Mouse (Mus musculus) neural tube, embryonic 10.5 days (tissue): ENCODE data around the gene Large1.
"Not testable (repeated sequence)": the region's sequence is repeated elsewhere in the genome, so short reads cannot be mapped to it uniquely, and the experiment has no call there.

ENCODE experiments used
- DNase-seq: peaks from one replicate; pipeline ENCODE4 v3.0.0-alpha.2; 2017; ENCODE audit warnings: low spot score; ENCODE audit errors: extremely low spot score

Large1 gene

GRCm38 (mm10) chr8:73178434-73178833, 174.9 kb downstream of the Large1 start:
- DNase-seq = no peak

DNA sequence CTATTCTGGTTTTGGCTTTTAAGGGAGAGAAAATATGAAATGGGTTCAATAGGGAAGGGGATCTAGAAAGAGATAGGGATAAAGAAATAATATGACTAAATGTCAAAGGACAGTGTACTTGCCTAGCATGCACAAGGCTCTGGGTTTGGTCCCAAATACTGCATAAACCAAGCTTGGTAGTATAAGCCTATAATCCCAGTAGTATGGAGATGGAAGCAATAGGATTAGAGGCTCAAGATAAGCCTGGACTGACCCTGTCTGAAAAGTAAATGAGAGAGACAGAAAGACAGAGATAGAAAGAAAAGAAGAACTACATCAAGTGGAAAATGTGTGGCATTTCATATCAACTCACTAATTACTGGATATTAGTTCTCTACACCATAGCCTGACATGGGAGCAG, 180.7 kb downstream of the Large1 start:
- no peak for DNase-seq

GRCm38 (mm10) chr8:73161994-73162393, 191.3 kb downstream of the Large1 start:
- no peak for DNase-seq

GRCm38 (mm10) chr8:73161564-73161963, 191.8 kb downstream of the Large1 start:
- DNase-seq = no peak

DNA sequence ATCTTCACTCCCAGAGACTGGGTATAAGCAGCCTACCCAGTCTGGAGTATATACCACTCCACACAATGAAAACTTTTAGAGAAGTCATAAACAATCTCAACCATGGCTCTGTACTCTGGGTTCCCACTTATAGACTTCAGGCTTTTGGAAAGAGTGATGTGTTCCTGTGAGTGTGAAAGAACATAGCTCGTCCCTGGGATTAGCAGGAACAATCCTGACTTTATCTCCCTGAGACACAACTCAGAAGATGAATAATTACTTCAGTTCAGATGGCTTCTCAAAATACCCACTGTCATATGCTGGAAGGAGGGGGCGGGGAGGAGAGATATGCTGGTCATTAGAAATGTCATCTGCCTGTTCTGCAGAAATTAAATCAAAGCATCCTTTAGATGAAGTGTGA, 192.4 kb downstream of the Large1 start:
- DNase-seq = no peak

GRCm38 (mm10) chr8:73147236-73147635, 206.1 kb downstream of the Large1 start:
- no peak for DNase-seq

GRCm38 (mm10) chr8:73142660-73143395, 210.5 kb downstream of the Large1 start:
- DNase-seq = no peak

- no peak for DNase-seq
Measured at GRCm38 (mm10) chr8:73135397-73135796, 217.9 kb downstream of the Large1 start.

DNA sequence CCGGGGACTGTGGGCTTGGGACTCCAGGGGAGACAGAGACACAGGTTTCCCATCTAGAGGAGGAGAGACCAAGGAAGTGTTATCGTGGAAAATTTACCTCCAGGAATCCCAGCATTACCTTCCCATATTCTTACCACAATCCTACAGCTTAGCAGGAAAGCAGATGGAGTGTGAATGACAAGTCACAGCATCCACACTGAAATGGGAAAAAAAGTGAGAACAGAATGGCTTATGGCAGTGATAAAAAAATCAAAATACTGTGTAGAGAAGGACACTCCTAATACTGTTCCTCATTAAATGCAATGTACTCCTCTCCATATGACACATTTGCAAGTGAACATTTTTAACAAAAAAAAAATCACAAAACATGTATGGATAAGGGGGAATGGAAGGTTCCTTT, 221.3 kb downstream of the Large1 start:
- no peak for DNase-seq

- no peak for DNase-seq
Measured at GRCm38 (mm10) chr8:73123864-73124499, 229.4 kb downstream of the Large1 start.

DNA sequence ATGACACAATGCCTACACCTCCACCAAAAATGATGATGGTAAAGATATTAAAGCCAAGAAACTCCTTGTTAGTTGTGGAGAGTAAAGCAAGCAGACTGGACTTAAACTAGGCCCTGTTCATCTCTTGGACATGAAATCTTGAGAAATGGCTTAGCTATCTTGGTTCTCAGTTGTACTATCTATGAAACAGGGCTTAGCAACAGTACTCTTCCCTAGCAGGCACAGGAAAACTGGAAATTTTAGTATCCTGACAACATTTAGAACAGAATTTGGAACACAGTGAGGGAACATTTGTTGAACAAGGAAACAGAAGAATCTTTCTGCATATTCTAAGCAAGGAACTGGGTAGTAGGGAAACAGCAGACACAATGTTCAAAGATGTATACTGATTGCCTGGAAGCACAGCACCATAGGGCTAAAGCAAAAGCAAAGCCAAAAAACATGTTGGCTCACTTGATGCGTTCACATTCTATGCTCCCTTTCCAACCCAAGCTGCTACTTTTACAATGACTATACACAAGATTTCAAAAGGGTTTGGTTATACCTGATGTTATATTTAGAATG, 240.9 kb downstream of the Large1 start:
- no peak for DNase-seq

- DNase-seq = no peak
Measured at GRCm38 (mm10) chr8:73104089-73104488, 249.3 kb downstream of the Large1 start.

DNA sequence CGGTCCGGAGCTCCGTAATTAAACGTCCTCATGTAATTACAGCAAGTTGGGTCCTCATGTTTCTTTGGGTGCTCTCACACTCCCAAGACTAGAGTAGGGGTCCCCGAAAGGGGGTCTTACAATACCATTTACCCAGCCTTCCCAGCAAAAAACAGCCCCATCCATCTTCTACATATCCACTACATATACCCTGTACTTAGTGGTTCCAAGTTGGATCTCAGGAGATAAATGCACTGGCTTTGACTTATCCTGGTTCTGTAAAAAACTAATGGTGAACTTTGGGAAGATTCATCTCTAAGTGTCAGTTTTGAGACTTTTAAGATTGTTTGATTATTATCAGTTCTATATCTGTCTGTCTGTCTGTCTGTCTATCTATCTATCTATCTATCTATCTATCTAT, 252.3 kb downstream of the Large1 start:
- DNase-seq = no peak

GRCm38 (mm10) chr8:73100607-73101006, 252.7 kb downstream of the Large1 start:
- not testable (repeated sequence) for DNase-seq

- no peak for DNase-seq
Measured at GRCm38 (mm10) chr8:73099542-73099941, 253.8 kb downstream of the Large1 start.

DNA sequence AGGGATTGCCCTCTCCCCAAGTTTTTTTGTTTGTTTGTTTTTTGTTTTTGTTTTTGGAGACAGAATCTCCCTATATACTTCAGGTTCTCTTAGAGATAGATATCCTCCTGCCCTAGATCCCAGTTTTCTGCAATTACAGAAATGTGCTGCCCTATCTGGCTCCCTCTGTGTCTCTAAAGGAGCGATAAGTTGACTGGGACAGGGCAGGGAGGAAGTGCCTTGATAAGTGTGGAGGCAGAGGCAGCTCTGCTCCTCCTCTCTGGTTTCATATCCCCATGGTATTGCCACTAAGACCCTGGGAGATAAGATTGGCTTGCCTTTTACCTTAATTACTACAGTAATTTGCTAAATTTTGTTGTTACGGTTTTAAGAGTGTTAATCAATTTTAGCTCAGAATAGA, 256.4 kb downstream of the Large1 start:
- no peak for DNase-seq

- DNase-seq = not testable (repeated sequence)
Measured at GRCm38 (mm10) chr8:73077746-73078145, 275.6 kb downstream of the Large1 start.

- no peak for DNase-seq
Measured at GRCm38 (mm10) chr8:73061410-73061809, 291.9 kb downstream of the Large1 start.

GRCm38 (mm10) chr8:73054726-73055125, 298.6 kb downstream of the Large1 start:
- DNase-seq = no peak

GRCm38 (mm10) chr8:73053878-73054277, 299.5 kb downstream of the Large1 start:
- DNase-seq = no peak

DNA sequence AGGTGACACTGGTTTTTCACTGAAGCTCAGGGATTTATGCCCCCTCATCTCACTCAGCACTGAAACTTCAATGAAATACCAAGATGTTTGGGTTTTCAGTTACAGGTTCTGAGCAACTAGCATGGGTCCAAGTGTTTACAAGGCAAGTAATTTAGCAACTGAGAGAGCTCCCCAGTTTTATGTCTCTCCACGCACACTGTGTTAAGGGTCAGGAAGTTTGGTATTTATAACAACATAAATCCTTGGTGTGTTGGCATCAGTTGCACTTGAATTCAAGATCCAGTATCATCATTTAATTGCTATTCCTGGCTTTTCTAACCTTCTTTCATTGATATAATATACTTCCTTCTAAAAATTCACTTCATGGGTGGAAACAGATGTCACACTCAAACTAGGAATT, 300.9 kb downstream of the Large1 start:
- DNase-seq = no peak

DNA sequence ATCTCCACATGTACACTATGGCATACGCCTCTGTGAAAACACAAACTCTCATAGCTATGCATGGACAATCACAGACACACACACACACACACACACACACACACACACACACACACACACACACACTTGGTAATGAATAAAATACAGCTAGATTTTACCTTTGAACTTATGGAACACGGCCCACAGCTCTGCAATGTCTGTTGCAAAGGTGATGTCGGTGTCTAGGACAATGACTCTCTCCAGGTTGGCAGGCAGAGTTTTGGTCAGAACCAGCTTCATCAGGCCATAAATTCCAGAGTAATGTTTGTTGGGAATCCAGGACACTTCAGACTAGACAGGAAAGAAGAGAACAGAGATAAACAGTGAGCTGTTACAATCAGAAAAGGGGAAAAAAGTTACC, 305.2 kb downstream of the Large1 start:
- DNase-seq = no peak

DNA sequence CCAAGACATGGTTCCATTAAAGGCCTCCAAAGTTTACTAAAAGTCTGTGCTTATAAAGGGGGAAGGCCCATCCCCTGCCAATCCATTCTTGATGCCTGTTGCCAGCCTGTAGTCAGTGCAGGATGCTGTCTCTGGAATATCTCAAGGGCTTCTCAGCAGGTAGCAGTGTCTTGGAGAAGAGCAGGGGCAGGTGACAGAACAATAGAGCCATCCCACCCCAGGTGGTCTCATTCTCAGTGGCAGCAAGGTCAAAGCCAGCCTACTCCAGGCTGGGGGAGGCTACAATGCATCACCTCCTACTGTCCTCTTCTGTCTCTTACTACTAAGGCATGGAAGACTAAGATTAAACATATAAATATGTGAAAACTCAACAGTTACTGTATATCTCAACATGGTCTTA, 323.6 kb downstream of the Large1 start:
- DNase-seq = no peak
